In genomic region chr5:30614221-30614620, GRCm38 (mm10) we compare ENCODE assay signal across 8 mouse cellular contexts. TPM values are rescaled to one million over a fixed set of nuclear protein-coding genes. Genes with fewer than 3 reads are reported as not detected.
DNase-seq lines count a peak whose midpoint lies in the region; ATAC-seq and TF ChIP-seq lines count a peak whose summit lies in the region.

No protein-coding gene starts in this region.

- no peaks in the 10 kb centered on the region for H3K9me3 ChIP-seq in ES-E14 (ENCODE audit: control insufficient read depth, insufficient read depth, low read depth, low read length)
- no peaks in the 10 kb centered on the region for H3K9me3 ChIP-seq in liver, embryonic 14.5 days (ENCODE audit: control insufficient read depth, low read length)

- no peaks in the 10 kb centered on the region for H3K36me3 ChIP-seq in ES-E14 (ENCODE audit: control insufficient read depth, insufficient read depth, low read length, poor library complexity, severe bottlenecking)
- H3K36me3 ChIP-seq in liver, embryonic 14.5 days (replicated peaks; ENCODE audit: control insufficient read depth, insufficient read depth, low read depth): no peaks in the 10 kb centered on the region

- H3K4me1 ChIP-seq in ES-E14 (ENCODE audit: control insufficient read depth in 2 of 2, insufficient read depth in 2 of 2, low read length in 2 of 2, poor library complexity in 1 of 2): peaks cover 15 to 39% of the 10 kb centered on the region in 2 experiments
- H3K4me1 ChIP-seq in liver, embryonic 14.5 days (replicated peaks; ENCODE audit: control insufficient read depth in 2 of 2, insufficient read depth in 2 of 2, low read length in 1 of 2): peaks cover 0 to 7% of the 10 kb centered on the region in 2 experiments; a peak in 2 of 4 replicates

- no peak for TF ChIP-seq CTCF in liver, embryonic 14.5 days (IDR thresholded peaks at IDR 0.05; ENCODE audit: low read depth)

- TF ChIP-seq EP300 in liver, embryonic 14.5 days (IDR thresholded peaks at IDR 0.05; ENCODE audit: low read depth): no peak

- peak; percentile 27; the same call in 1 of the 2 replicates for ATAC-seq in liver, embryonic 14.5 days (ENCODE audit: insufficient read depth)
- no peak for ATAC-seq in cerebellum, adult (ENCODE audit: insufficient number of reproducible peaks, low FRiP score, low TSS enrichment)
- no peak for ATAC-seq in inflammation-experienced regulatory T-cells, adult 6 months

- in situ Hi-C loops in ES-E14 (cut with MboI; ENCODE audit: low sequenced_read_pairs in 2 of 2, unreplicated experiment in 2 of 2): no loop called here

- DNase-seq in ES-E14 (ENCODE audit: low read depth, low spot score): no peak
- peak; percentile 92 for DNase-seq in adrenal gland, postnatal 14 days
- DNase-seq in heart, postnatal 36 days: peak; percentile 68 to 70
- DNase-seq in liver, embryonic 14.5 days (ENCODE audit: low read depth in 3 of 3, low spot score in 3 of 3): no peak
- no peak for DNase-seq in thymus, postnatal 4 days
- no peak for DNase-seq in left cerebral cortex, postnatal 14 days (ENCODE audit: low spot score in 2 of 2)

- no peak overlapping the region for H3K4me2 ChIP-seq in liver, embryonic 14.5 days (ENCODE audit: low read depth)

- intact Hi-C loops in heart, postnatal 36 days (cut with DNase I): loop anchor here (2.0 kb wide), 1 partner anchor 25 kb away; the partner anchor contains the start of gene Kcnk3
- intact Hi-C loops in left cerebral cortex, postnatal 14 days (cut with DNase I): no loop called here

- H3K27ac ChIP-seq in ES-E14 (ENCODE audit: insufficient read depth, low read depth, low read length, poor library complexity, severe bottlenecking): peak overlapping the region; percentile 48; the same call in 1 of the 2 replicates
- no peak overlapping the region for H3K27ac ChIP-seq in liver, embryonic 14.5 days

- 38% methylated on average over 1 of the region's 1 CpGs for WGBS in liver, embryonic 14.5 days (ENCODE audit: insufficient replicate concordance)

- H3K4me3 ChIP-seq in ES-E14 (ENCODE audit: insufficient read depth in 1 of 2, low read depth in 1 of 2, low read length in 2 of 2, poor library complexity in 1 of 2, severe bottlenecking in 1 of 2): no peak overlapping the region
- no peak overlapping the region for H3K4me3 ChIP-seq in liver, embryonic 14.5 days (ENCODE audit: insufficient read depth in 1 of 2, low read depth in 2 of 2, low read length in 2 of 2)

- no peak overlapping the region for H3K9ac ChIP-seq in ES-E14 (ENCODE audit: insufficient read depth, low read depth, low read length, poor library complexity, severe bottlenecking)
- no peak overlapping the region for H3K9ac ChIP-seq in liver, embryonic 14.5 days (replicated peaks)

- H3K27me3 ChIP-seq in liver, embryonic 14.5 days (ENCODE audit: control insufficient read depth, insufficient read depth, low read length): no peaks in the 10 kb centered on the region

TF ChIP-seq in ES-E14, 5 proteins besides CTCF, POLR2A, EP300 and RAD21:
- TF ChIP-seq HCFC1 (IDR thresholded peaks at IDR 0.05; ENCODE audit: borderline replicate concordance, insufficient read depth, low read length) (no peak), MAFK (IDR thresholded peaks at IDR 0.05; ENCODE audit: insufficient read depth, low read depth, low read length) (no peak), ZC3H11A (IDR thresholded peaks at IDR 0.05; ENCODE audit: borderline replicate concordance, low read depth, low read length) (no peak), CHD2 (IDR thresholded peaks at IDR 0.05; ENCODE audit: low read depth, low read length) (no peak), ZNF384 (IDR thresholded peaks at IDR 0.05; ENCODE audit: low read depth, low read length) (no peak)

RNA-seq across cellular contexts. Expression of gene Kcnk3, which starts 26.3 kb away (rescaled TPM):
- total RNA-seq in ES-E14 (2012; rRNA removed): 0.16 and 0.31 TPM in 2 replicates
- 678 and 701 TPM in 2 replicates for total RNA-seq in adrenal gland, postnatal 14 days (2021)
- 100 to 1,000 TPM; 234 to 245 TPM for total RNA-seq in heart, postnatal 36 days (2021)
- 0.07 and 0.11 TPM in 2 replicates for polyA plus RNA-seq in liver, embryonic 14.5 days (2012; rRNA removed)
- 0.11 and 0.16 TPM in 2 replicates for polyA plus RNA-seq in liver, embryonic 14.5 days (2014; fragmentation: Nextera tagmentation; extraction: Ambion mirVana)
- polyA plus RNA-seq in inflammation-experienced regulatory T-cells, adult 6 months (2017; shearing (Covaris generic)): under 1 TPM in 1 of 3 experiments, not detected in 2; 0.09 TPM
- 10 to 100 TPM; 19.5 to 20.2 TPM for total RNA-seq in left cerebral cortex, postnatal 14 days (2021)

RNA-seq across cellular contexts. Expression of gene Slc35f6, which starts 33.5 kb away (rescaled TPM):
- total RNA-seq in ES-E14 (2012; rRNA removed): 40.0 and 62.2 TPM in 2 replicates
- 33.9 and 38.9 TPM in 2 replicates for total RNA-seq in adrenal gland, postnatal 14 days (2021)
- total RNA-seq in heart, postnatal 36 days (2021): 10 to 100 TPM; 50.0 to 53.3 TPM
- polyA plus RNA-seq in liver, embryonic 14.5 days (2012; rRNA removed): 10.1 and 12.2 TPM in 2 replicates
- 9.9 and 10.2 TPM in 2 replicates for polyA plus RNA-seq in liver, embryonic 14.5 days (2014; fragmentation: Nextera tagmentation; extraction: Ambion mirVana)
- polyA plus RNA-seq in inflammation-experienced regulatory T-cells, adult 6 months (2017; shearing (Covaris generic)): 10 to 100 TPM; 13.9 to 16.4 (median 14.8) TPM
- 10 to 100 TPM; 32.2 to 37.4 TPM for total RNA-seq in left cerebral cortex, postnatal 14 days (2021)

RNA-seq across cellular contexts. Expression of gene Cenpa, which starts 52.4 kb away (rescaled TPM):
- total RNA-seq in ES-E14 (2012; rRNA removed): 102 and 146 TPM in 2 replicates
- total RNA-seq in adrenal gland, postnatal 14 days (2021): 39.0 and 39.1 TPM in 2 replicates
- 10 to 100 TPM; 49.5 to 55.2 TPM for total RNA-seq in heart, postnatal 36 days (2021)
- polyA plus RNA-seq in liver, embryonic 14.5 days (2012; rRNA removed): 116 and 122 TPM in 2 replicates
- 209 and 236 TPM in 2 replicates for polyA plus RNA-seq in liver, embryonic 14.5 days (2014; fragmentation: Nextera tagmentation; extraction: Ambion mirVana)
- 100 to 1,000 TPM in 1 of 3 experiments, 10 to 100 TPM in 2; 31.9 to 201 (median 58.8) TPM for polyA plus RNA-seq in inflammation-experienced regulatory T-cells, adult 6 months (2017; shearing (Covaris generic))
- total RNA-seq in left cerebral cortex, postnatal 14 days (2021): 1 to 10 TPM; 8.1 to 9.5 TPM

Comparison
In these comparisons a context has a peak if more than half of its experiments do, and no peak if none do; other contexts are left out.
1. DNase-seq: peak in adrenal gland, postnatal 14 days (single experiment) and heart, postnatal 36 days (2 of 2); none in ES-E14 (single experiment), liver, embryonic 14.5 days (0 of 3), thymus, postnatal 4 days (single experiment) and left cerebral cortex, postnatal 14 days (0 of 2).
2. RNA of gene Kcnk3, which starts 26.3 kb away (total RNA-seq): 678 to 701 TPM in adrenal gland, postnatal 14 days, 234 to 245 TPM in heart, postnatal 36 days and 19.5 to 20.2 TPM in left cerebral cortex, postnatal 14 days; 0.16 to 0.31 TPM in ES-E14; every median in the first group is over 10 times any median in the second.